31 mouse cellular contexts compared by ENCODE assay signal in the genomic region with DNA sequence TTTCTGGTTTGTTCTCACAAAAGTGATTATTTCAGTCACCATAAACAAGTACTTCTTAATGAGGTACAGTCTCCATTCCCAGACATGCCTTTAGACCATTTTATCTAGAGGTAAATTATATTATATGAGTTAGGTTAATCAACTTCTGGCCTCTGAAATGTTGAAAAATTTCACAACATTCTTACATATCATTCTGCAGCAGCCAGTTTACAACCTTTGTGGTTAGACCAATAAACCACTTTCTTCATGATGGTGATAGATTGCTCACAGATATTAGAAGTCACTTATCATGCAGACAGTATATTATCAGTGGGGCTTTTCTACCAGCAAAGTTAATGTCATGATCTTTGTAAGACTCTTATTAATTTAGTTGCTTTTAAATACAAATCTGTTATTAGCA.
"Had no signal": no experiment of that assay in that cellular context is flagged by ENCODE, and none has a peak within 500 bp of the region (broad histone marks: within the 10 kb centered on the region; RNA-seq: fewer than 3 reads in every experiment).

No protein-coding gene starts in this region.

- ATAC-seq: liver, embryonic 12.5 days; liver, postnatal 0 days; lung, postnatal 0 days; midbrain, embryonic 13.5 days; midbrain, embryonic 15.5 days; midbrain, embryonic 16.5 days had no signal

- H3K4me3 ChIP-seq: limb, embryonic 10.5 days; limb, embryonic 12.5 days; limb, embryonic 13.5 days; limb, embryonic 15.5 days; liver, embryonic 12.5 days; liver, embryonic 13.5 days; liver, embryonic 15.5 days; lung, embryonic 15.5 days; megakaryocyte, embryonic 14.5 days; midbrain, embryonic 10.5 days; midbrain, embryonic 12.5 days; midbrain, embryonic 13.5 days; midbrain, embryonic 15.5 days; myocyte; neural tube, embryonic 12.5 days had no signal

- H3K9me3 ChIP-seq: limb, embryonic 10.5 days; limb, embryonic 12.5 days; limb, embryonic 13.5 days; limb, embryonic 15.5 days; liver, embryonic 12.5 days; liver, embryonic 13.5 days; liver, embryonic 15.5 days; lung, embryonic 15.5 days; megakaryocyte, embryonic 14.5 days; midbrain, embryonic 10.5 days; midbrain, embryonic 12.5 days; midbrain, embryonic 13.5 days; midbrain, embryonic 15.5 days; neural tube, embryonic 12.5 days had no signal

- H3K4me2 ChIP-seq: limb, embryonic 12.5 days; limb, embryonic 13.5 days; limb, embryonic 15.5 days; liver, embryonic 11.5 days; liver, embryonic 12.5 days; liver, embryonic 13.5 days; liver, embryonic 15.5 days; lung, embryonic 14.5 days; lung, embryonic 15.5 days; midbrain, embryonic 11.5 days; midbrain, embryonic 12.5 days; midbrain, embryonic 13.5 days; midbrain, embryonic 15.5 days; neural tube, embryonic 12.5 days had no signal

- DNase-seq: left cerebral cortex, postnatal 4 days; liver, embryonic 13.5 days; liver, postnatal 0 days; lung, adult 18-20 months; lung, adult 2 months; lung, embryonic 14.5 days; lung, postnatal 10 days; lung, postnatal 14 days; lung, postnatal 36 days; lung, postnatal 4 days; midbrain, embryonic 14.5 days had no signal

- H3K9ac ChIP-seq: limb, embryonic 12.5 days; limb, embryonic 13.5 days; limb, embryonic 15.5 days; liver, embryonic 12.5 days; liver, embryonic 13.5 days; liver, embryonic 14.5 days; liver, embryonic 15.5 days; liver, postnatal 0 days; lung, embryonic 14.5 days; lung, embryonic 15.5 days; midbrain, embryonic 12.5 days; midbrain, embryonic 13.5 days; midbrain, embryonic 15.5 days; neural tube, embryonic 12.5 days had no signal

- H3K36me3 ChIP-seq: limb, embryonic 10.5 days; limb, embryonic 12.5 days; limb, embryonic 13.5 days; limb, embryonic 15.5 days; liver, embryonic 12.5 days; liver, embryonic 13.5 days; liver, embryonic 15.5 days; lung, embryonic 15.5 days; midbrain, embryonic 10.5 days; midbrain, embryonic 12.5 days; midbrain, embryonic 13.5 days; midbrain, embryonic 15.5 days; neural tube, embryonic 12.5 days had no signal

- H3K4me1 ChIP-seq: limb, embryonic 10.5 days; limb, embryonic 12.5 days; limb, embryonic 13.5 days; limb, embryonic 15.5 days; liver, embryonic 12.5 days; liver, embryonic 13.5 days; liver, embryonic 15.5 days; lung, embryonic 15.5 days; megakaryocyte, embryonic 14.5 days; midbrain, embryonic 10.5 days; midbrain, embryonic 12.5 days; midbrain, embryonic 13.5 days; midbrain, embryonic 15.5 days; neural tube, embryonic 12.5 days had no signal

- H3K27me3 ChIP-seq: limb, embryonic 12.5 days; limb, embryonic 13.5 days; limb, embryonic 15.5 days; liver, embryonic 12.5 days; liver, embryonic 13.5 days; liver, embryonic 15.5 days; lung, embryonic 15.5 days; megakaryocyte, embryonic 14.5 days; midbrain, embryonic 12.5 days; midbrain, embryonic 13.5 days; midbrain, embryonic 15.5 days; neural tube, embryonic 12.5 days had no signal

- H3K27ac ChIP-seq: limb, embryonic 10.5 days; limb, embryonic 12.5 days; limb, embryonic 13.5 days; limb, embryonic 15.5 days; liver, embryonic 12.5 days; liver, embryonic 13.5 days; liver, embryonic 14.5 days; liver, embryonic 15.5 days; lung, embryonic 15.5 days; macrophage; midbrain, embryonic 10.5 days; midbrain, embryonic 12.5 days; midbrain, embryonic 13.5 days; midbrain, embryonic 15.5 days; neural tube, embryonic 12.5 days had no signal
